Mouse (Mus musculus) urinary bladder, postnatal 25 days (tissue): ENCODE measurements around the gene Rflnb.

Experiments
- DNase-seq: peaks from one replicate; pipeline ENCODE4 v3.0.0; 2022; ENCODE audit warnings: low spot score

Gene Rflnb

DNA sequence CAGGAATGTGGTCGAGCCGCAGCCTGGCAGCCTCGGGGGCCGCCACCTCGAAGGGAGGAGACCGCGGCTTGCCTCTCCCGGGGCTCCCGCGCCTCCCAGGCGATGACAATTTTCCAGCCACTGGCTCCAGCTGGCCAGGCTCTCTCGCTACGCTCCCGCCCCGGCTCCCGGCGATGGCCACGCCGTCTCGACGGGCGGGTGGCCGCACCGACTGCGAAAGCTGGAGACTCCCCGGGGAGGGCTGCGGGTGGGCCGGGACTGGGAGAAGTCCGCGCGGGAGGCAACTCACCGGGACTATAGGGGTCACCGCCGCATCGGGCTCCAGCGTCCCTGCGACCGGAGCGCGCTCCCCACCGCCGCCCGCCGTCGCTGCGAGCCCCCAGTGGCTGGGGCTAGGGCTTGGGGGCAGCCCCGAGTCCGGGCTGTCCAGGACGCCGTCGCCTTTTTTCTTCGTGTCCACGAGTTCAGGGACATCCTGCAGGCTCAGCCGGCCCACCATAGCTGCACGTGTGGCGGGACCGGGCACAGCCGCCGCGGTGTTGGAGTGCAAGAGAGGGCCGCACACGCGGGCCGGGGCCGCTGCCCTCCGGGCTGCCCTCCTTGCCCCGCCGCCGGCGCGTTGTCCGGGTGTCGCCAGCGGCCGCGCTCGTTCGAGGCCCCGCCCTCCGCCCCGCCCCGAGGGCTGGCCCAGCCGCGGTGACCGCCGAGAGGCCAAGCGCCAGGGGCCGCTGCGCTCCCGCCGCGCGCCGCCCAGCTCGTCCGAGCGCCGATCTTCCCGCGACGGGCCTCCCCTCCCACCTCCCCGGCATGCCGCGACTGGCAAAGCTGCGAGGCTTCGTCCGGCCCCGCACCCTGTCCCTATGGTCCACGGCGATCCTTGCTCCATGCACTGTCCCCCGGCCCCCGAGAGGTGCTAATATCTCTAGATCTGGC, at the start of gene Rflnb:
Gene Rflnb (minus strand): TSS at position 644 of the 933 bp plus-strand sequence.
- DNase-seq, result peak; percentile 90

DNA sequence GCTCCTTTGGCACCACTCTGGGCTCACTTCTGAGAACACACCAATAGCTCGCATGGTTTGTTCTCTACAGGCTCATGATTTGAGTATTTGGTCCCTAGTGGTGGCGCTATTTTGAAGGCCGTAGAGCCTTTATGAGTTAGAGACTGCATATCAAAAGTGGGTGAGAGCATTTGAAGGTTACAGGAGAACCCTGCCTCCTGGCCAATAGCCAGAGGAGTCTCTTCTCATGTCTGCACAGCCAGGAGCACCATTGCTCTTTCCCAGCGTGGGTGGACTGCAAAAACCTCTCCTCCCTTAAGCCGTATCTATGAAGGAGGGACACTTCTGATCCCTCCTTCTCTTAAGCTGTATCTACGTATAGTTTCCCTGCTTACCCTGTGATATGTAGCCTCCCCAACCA, 49.8 kb upstream of the Rflnb start:
- DNase-seq, result no peak

DNA sequence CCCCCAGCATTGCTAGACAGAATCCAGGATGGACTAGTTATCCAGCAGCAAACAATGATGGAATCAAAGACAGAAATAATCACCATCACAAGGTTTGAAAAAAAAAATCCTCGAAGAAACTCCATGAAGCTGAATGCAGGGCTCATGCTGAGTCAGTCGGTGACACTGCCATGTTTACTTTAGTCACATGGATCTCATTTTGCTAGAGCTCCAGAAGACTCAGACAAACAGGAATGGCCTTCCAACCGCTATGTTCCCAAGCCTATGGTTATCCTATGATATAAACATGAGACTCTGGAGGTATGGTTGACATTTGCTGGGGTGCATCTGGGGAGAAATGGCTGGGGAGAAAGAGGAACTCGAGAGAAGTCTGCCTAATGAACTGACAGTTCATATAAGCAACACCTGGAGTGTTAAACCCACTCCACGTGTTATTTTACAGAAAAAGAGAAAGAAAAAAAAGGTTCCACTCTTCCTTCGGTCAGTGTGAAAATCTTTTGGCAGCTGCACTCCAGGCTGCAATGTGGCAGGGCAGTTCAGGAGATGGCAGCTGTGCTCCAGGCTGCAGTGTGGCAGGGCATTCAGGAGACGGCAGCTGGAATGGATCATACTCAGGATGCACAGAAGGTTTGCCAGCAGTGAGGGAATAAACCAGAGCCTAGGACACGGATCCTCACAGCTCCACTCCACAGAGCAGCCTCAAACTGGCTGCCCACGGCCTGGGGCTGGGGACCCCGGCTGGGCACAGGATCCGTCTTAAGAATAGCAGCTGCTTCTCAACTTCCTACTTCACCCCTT, 46.9 kb upstream of the Rflnb start:
- no peak for DNase-seq

DNA sequence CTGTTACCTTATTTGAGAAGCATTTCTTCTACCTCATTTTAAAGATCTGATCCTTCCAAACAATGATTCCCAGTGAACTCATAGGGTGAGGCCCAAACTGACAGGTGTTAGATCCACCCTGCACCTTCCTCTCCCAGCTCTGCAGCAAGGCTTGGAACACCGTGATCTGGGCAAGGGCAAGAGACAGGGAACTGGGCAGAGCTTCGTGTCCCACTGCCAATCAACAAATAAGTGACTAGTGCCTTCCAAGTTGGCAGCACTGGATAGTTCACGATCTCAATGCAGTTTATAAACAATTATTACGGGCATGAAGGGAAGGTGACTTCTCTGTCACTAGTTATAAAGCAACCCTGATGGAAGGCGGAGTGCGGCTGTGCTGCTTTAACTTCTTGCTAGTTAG, 42.2 kb upstream of the Rflnb start:
- no peak for DNase-seq

DNA sequence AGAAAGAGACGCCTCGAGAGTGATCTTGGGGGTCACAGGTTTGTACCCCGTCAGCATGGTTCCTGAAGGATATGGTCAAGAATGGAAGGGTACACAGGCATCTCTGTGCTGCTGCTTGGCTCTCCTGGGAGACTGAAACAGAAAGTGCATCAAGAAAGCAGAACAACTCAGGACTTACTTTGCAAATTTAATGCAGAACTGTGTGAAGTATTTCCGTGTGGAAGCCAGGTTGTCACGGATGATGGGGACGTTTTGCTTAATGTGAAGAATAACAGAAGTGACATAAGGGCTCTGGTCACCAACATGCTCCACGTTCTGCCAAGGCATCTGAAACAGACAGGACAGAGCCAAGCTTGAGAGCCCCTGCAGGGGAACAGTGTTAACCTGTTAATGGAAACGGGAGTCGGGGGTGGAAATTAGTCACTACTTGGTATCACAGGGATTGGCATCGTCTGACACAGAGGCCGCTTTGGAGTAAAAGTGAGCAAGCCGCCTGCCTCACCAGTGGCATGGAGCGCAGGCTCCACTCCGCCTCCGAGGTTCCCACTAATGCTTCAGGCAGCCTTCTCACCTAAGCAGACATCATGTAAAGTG, 39.1 kb upstream of the Rflnb start:
- DNase-seq, result no peak

DNA sequence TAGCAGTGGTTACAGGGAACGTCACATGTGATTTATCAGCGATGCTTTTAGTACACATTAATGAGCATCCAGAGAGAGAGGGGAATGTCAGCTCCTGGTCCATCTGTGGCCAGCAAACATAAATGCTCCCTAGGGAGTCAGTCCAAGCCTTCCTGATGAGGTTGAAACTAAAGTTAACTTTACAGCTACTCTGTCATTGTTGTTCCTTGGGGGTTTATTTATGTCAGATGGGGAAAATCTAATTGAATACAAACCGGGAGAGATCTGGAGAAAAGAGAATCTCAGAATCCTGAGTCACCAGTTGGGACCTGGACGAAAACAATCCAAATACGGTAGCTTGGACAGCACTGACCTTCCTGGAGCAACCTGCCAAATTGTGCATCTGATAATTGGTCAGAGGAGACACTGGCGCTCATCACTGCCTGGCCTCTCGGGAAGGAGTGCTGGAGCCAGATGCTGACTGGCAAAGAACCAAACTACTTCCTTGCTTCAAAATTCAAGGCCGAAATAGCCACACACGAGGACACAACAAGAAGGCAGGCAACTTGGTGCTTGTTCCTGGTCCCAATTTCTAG, 38.0 kb upstream of the Rflnb start:
- DNase-seq, result no peak

DNA sequence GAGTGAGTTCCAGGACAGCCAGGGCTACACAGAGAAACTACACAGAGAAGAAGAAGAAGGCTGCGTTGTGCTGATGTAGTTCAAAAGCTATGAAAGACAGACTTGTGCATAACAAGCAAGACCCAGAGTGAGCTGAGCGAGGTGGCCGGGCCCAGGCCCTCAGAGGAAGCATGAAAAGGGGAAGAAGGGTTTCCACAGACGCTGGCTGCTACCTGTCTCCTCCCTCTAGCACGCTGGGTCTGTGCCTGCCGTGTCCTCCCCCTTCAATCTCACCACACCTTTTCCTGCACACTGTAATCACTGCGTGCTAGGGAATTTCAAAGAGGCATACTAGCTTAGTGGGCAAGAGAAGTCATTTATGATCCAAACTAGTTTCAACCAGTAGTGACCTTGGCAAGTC, 36.8 kb upstream of the Rflnb start:
- DNase-seq, result no peak

DNA sequence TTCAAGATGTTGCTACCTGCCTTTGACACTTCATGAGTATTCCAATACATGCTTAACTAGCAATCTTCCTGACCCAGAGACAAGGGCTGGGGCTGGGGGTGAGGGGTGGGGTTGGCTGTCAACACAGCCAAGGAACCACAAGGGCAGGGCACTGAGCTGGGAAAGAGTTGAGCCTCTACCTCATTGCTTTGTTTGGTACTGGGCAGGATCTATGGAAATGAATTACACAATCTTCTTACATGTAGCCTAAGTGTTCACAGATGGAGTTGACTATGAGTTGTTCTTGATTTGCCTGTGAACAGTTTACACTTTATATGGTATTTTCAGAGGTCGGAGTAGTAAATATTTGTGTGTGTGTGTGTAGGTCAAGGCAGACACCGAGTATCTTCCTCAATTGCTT, 33.3 kb upstream of the Rflnb start:
- DNase-seq, result no peak

DNA sequence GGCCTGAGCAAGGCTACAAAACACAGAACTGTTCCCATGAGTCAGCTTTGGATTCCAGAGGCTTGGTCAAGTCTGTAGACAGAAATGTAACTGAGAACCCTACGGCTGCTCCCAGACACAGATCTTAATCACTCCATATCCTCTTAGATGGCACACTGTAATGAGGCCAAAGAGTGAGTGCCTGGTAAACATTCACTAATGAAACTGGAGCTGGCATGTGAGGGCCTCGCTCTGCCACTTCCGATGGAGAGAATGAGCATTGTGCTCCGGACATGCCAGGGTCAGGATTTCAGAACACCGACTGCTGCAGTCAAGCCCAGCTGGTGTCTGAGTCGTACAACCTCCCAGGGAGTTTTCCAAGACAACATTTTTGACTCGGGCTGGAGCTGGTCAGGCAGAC, 32.4 kb upstream of the Rflnb start:
- peak; percentile 37 for DNase-seq

DNA sequence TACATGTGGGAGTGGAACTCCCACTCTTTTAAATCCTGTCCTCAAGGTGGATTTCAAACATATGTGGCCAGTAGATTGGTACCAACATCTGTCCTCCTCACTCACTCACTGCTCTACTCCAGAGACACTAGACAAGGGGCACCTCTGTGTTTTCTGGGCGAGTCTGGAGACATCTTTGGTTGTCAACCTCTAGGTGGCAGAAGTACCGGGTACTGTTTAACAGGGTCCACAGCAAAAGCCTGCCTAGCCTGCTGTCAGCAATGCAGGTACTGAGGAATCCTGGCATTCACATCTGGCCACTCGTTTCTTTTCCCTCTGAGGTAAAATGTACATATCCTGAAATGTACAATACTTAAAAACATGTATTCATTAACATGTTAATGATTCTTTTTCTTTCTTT, 28.9 kb upstream of the Rflnb start:
- DNase-seq, result no peak

DNA sequence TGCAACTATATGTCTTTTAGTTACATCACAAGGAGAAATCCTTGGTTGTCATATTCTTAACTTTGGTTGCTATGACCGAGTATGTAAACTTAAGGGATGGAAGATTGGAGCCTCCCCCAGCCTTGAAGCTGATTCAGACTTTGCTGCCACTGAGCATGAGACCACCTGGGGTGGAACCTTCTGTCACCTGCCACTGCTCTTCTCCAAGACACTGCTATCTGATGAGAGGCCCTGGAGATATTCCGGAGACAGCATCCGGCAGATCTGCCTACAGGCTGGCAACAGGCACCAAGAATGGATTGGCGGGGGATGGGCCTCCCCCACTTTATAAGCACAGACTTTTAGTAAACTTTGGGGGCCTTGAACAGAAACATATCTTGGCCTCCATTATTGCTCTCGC, 24.9 kb upstream of the Rflnb start:
- DNase-seq, result no peak

DNA sequence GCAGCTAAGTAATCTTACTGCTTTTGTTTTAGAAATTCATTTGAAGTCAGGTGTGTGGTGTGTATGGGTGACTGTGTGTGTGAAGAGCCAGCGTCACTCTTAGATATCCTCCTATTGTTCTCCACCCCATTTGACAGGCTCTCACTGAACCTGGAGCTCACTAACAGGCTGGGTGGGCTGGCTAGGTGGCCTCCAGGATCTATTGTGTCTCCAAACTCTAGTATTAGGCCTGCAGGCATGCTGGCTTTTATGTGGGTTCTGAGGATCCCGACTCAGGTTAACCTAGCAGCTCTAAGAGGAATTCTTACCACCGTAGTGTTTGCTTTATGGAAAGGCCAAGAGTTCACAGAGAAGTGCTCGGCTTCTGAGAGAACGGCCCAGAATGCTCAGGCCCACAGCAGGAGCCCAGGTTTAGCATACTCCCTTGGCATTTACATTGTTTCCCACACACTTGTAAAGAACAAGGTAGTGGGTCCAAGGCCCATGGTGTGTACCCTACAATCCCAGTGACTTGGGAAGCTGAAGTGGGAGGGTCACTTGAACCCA, 23.5 kb upstream of the Rflnb start:
- DNase-seq, result no peak

DNA sequence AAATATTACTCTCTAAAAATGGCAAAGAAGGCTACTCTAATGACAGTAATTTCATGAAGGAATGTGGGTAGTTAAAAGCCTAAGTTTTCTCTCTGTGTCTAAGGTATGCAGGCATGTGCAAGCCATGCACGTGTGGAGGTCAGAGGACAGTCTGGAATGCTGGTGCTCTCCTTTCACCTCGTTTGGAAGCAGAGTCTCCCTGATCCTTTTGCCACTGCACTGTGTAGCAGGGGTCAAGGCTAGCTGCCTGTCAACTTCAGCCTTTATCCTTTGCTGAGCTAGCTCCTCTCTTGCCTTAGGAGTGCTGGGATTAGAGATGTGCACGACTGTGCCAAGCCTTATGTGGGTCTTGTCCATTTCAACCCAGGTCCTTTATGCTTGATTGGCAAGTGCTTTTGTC, 22.9 kb upstream of the Rflnb start:
- DNase-seq, result no peak

DNA sequence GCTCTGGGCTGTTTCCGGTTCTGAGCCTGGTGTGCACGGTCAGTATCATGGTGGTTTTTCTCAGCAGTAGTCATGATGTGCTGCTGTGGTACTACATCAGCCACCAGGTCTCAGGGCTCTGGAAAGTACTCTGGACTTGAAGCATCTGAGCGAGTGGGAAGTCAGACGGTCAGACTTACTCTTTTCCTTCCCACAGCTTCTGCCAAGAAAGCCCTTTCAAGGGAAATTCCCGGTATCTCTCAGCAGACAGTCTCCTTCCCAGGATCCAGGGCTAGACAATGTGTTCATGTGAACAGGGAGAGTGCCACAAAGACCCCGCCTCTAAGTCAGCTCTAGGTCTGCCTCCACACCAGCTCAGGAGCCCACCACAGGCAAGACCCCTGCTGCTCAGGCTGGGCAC, 17.8 kb upstream of the Rflnb start:
- DNase-seq, result no peak

DNA sequence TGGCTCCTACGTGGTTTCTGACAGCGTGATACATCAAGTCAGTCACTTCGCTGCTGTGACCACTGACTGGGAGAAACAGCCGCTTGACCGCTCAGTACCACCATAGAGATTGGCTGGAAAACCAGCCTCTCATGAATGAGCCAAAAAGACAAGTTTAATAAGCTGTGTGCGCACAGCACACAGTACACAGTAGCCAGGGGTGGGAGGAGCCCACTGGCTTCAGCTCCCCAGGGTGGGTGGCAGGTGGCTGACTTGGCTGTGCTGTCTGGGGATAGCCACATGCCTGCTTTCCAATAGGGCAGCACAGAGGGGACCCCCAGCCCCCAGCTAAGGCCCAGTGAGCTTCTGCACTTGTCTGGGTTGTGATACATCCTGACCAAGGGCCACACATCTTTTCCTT, 16.9 kb upstream of the Rflnb start:
- DNase-seq, result no peak

DNA sequence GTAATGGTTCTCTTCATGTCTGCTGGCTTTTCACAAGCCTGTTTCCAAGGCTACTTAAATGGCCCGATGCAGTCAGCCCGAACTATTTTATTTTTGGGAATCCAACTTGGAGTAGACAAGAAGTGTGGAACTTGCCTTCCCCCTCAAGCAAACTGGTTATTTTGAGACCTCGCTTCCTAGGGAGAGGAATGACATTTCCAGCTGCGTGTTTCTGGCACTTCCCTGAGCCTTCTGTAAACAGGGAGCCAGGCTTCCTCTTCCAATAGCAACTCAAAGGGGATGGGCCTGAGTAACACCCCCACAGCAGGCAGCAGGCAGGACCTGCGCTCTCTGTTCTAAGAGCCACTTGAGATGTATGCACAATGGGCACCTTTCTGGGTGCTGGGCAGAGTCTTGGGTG, 15.3 kb upstream of the Rflnb start:
- DNase-seq, result no peak

DNA sequence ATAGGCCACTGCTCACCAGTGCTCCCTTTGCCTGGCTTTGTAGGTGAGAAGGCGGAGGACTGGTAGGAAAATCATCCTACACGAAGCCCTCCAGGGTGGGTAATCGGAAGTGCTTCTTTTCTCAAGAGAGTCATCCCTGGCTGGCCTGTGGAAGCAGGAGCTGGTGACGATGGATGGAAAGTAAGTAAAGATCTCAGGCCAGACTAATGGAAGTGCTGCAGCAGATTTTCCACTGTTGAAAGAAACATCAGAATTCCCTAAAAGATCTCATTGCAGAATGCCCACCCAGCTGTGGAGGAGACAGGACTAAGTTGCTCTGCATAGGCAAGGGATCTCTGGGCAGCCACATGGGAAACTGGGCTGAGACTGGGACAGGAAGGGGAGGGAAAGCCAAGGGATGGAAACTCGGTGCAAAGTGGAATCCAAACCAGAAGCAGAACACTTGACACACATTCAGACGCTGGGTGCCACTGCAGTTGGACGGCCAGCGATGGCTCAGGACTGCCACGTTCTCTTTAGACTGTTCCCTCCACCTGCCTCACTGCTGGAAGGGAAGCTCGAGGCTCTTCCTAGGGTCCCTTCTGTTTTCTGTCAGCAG, 14.6 kb upstream of the Rflnb start:
- no peak for DNase-seq

DNA sequence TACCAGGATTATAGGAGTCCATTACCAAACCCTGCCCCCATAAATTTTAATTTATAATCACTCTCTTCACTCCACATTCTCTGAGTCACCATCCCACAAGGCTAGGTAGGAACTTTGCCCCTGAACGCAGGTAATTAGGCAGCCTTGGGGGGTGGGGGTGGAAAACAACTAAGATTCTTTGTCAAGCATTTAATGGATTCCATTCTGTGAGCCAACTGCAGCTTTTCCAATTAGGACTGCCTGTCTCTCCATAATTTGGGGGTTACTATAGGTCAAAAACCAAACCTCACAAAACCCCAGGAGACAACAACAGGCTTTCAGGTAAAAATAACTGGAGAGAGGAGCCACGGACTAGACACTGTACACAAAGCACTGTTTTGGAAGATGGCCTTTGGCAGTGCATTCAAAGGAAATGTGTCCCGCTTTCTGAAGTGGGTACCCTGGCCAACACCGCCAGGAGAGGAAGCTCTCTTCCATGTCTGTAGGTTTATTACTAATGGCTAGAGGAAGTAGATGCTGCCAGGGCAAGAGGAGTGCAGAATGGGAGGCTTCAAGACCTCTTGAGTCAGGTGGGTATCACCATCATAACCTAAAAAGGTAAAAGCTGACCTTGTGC, 13.3 kb upstream of the Rflnb start:
- no peak for DNase-seq

DNA sequence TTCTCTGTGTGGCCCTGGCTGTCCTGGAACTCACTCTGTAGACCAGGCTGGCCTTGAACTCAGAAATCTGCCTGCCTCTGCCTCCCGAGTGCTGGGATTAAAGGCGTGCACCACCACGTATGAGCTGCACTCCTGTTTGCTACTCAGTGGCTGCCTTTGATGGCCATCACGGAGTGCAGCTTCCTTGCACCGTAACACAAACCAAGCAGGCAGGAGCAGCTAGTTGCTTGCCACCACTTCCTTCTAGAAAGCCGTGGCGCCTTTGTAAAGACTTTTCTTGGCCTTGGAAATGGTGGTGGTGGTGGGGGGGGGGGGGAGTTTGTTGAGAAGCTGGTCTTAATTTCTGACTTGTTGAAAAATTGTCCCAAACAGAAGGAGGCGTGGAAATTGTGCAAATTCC, 12.5 kb upstream of the Rflnb start:
- no peak for DNase-seq

DNA sequence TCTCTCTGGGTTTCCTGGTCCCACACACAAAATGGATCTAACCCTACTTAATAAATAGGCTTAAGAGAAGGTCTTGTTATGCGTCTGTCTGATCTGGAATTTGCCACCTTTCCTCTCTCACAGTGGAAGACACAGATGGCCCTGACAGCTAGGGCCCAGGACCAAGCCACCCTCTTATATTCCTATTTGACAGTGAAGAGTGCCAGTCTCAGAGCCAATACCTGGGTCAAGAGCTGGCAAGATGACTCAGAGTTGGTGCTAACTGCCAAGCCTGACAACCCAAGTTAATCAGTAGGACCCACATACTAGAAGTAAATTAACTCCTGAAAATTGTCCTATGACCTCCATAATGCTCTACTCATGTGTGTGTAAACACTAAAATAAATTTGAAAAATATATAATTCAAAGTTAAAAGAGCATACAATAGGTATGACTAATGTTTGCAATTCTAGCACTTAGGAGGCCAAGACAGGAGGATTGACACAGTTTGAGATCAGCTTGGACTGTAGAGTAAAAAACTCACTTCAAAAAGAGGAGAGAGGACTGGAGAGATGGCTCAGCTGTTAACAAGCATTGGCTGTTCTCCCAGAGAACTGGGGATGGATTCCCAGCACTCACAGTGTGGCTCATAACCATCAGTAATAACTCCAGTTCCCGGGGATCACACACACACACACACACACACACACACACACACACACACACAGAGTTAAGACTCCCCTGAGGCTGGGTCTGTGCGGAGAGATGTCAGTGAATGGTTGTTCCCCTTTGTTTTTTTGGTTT, 11.9 kb upstream of the Rflnb start:
- DNase-seq, result no peak
